Mouse (Mus musculus): Measurements from ENCODE around the gene 1700092M07Rik.

The 1700092M07Rik gene

DNA sequence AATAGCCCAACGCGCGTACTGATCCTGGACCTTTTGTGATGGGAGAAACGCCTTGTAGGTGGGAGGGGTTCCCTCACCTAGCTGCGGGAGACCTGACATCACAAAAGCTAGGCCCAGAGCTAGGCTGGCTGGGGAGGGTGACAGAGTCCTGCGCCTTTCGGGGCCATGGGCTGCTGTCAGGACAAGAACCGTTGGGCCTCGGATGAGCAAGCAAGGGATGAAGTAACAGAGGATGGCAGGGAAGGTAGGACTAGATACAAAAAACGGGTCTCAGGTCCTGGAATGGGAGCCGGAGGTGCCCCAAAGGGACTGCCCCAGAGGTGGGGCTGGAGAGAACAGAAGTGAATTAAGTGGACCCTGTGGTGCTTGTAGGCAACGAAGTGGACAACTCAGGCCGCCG, at the start of gene 1700092M07Rik:
TSS of gene 1700092M07Rik (plus strand) at position 116 of the 400 bp plus-strand sequence.
- peak; percentile 61 for DNase-seq (ENCODE audit: low spot score)

DNA sequence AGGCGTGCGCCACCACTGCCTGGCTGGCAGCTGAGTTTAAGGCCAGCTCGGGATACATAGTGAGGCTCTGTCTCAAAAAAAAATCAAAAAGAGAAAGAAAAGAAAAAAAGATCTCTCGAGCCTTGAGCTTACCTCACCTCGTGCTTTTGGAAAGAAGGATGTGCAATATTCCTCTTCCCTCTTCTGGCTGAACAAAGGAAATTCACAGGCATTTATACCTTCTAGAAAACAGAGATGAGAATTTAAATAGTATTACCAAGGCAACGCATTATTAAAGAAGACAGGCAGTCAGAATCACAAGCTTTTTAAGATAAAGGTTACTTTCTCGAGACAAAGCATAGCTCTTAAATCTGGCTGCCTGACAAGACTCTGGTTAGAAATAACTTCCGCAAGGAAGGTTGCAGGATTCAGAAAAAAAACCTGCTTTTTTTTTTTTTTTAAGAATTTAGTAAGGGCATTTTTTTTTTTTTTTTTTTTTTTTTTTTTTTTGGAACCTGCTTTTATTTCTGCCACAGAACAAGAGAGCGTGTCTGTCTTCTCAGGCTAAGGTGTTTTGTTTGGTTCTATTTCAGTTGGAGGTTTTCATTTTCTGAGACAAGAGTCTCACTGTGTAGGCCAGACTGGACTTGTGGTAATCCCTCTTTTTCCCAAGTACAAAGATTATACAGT, 48.5 kb upstream of the 1700092M07Rik start:
- no peak for DNase-seq (ENCODE audit: low spot score)

DNA sequence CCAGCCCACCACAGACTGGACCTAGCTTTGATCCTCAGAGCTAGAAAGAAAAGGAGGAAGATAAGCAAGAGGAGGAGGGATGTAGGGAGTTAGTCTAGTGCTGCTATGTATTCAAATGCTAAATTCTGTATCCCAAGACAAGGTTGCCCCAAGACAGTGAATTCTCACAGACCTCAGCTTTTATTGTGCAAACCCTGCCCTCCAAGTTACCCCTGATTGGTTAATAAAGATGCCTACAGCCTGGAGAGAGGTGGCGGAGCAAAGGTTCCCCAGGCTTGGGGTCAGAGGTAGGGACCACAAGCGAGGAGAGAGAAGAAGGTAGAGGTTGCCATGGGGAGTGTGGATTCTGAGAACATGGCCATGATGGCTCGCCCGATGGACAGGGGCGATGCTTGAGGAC, 47.8 kb upstream of the 1700092M07Rik start:
- DNase-seq (ENCODE audit: low spot score), result no peak

DNA sequence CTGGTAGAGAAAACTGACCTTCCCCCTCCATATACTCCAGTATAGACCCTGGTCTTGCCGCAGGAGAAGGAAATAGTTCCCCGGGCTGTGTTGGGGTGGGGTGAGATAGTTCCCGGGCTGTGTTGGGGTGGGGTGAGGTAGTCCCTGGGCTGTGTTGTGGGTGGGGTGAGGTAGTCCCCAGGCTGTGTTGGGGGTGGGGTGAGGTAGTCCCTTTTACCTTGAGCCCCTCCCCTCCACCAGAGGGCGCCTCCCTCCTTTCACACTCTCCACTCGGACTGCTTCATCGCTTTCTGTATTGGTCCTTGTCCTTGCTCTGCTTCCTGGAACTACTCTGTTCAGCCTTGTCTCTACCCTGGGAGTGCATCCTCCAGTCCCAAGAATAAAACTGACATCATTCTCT, 45.2 kb upstream of the 1700092M07Rik start:
- DNase-seq (ENCODE audit: low spot score), result peak; percentile 47

DNA sequence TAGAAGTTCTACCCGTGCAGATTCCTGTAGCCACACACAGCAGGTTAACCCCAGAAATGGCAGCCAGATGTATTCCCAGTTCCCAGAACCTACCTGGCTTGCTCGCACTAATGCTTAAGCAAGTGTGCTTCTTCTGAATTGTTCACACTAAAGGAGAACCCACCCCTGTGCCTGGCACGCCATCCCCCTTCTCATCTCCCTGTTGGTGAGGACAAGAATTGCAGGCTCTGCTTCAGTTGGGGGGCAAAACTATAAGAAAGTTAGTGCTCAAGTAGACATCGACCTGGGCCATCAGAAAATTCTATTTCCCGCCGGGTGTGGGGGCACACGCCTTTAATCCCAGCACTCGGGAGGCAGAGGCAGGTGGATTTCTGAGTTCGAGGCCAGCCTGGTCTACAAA, 40.9 kb upstream of the 1700092M07Rik start:
- DNase-seq (ENCODE audit: low spot score), result no peak

DNA sequence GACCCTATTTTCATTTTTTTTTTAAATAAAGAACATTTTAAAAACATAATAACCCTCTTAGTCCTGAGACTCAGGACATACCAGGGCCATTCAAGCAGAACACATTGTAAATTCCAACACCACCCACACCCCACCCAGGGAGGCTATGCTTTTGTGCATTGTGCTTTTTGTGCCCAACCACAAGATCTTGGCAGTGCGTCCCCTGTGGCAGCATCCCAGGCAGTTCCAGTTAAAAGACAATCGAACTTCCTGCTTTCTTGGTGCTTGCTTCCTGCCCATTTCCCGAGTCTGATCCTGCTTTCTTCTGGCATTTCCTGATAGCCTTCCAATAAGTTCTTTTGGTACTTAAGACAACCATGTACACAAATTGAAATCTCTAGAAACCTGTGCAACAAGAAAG, 38.1 kb upstream of the 1700092M07Rik start:
- no peak for DNase-seq (ENCODE audit: low spot score)

DNA sequence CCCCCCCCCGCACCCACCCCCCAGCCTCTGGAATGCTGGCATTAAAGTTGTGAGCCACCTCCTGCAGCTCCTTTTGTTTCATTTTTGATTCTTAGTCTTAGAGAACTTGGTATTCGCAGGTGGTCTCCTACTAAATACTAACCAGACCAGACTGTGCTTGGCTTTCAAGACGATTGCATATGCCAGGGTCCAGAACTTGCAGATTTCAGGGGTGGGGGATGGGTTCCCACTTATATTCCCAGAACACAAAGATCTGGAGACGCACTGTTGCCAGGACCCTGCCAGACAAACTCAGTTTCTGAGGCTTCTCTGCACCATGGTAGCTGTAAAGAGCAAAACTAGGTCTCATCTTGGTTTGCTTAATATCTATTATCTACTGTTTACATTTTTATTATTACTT, 36.9 kb upstream of the 1700092M07Rik start:
- no peak for DNase-seq (ENCODE audit: low spot score)

DNA sequence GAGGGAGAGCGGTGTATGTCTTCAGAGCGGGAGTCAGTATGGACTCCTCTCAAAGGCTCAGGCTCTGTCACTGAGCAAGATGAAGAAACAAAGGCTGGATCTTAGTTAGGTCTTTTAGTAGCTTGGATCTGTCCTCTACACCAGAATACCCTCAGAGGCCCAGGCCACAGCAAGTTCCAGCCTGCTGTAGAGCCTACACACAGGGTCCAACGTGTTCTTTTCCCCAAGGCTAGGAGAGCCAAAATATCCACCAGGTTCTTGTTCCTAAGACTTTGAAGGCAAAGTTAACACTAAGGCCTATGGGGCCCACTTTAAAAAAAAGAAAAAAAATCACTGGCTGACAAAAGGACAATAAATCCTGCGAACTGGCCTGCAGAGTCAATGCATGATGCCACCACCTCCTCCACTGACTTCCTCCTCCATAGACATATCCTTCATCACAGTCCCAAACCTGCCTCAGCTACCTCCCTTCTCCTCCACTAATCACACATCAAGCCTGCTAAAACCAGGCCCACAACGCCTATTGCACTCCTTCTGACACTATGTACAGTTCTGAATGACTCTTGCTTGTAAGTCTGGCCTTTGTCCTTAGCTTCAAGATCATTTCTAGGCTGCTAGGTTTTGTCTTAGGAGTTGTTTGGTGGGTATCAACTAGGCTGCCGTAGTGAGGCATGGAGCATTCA, 35.4 kb upstream of the 1700092M07Rik start:
- DNase-seq (ENCODE audit: low spot score), result no peak

DNA sequence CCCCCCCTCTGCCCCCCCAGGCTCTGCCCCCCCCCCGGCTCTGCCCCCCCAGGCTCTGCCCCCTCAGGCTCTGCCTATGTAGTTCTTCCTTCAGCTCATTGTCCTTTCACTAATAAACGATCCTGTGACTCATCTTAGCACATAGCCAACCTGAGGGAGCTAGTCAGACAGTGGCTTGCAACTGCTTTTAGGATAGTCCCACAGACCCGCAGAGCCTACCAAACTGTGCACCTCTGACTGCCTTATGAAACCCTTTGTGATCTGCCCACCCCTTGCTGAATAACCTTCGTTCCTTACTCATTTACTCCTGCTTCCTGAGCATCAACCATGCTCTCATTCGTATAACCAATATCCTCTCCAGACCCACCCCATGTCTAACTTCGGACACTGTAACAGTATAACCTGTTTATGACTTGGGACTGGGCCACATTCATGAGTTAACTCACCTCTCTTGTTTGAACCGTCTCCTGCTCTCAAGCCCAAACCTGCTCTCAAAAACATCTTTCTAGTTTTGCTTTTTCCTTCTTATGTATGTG, 34.3 kb upstream of the 1700092M07Rik start:
- no peak for DNase-seq (ENCODE audit: low spot score)

DNA sequence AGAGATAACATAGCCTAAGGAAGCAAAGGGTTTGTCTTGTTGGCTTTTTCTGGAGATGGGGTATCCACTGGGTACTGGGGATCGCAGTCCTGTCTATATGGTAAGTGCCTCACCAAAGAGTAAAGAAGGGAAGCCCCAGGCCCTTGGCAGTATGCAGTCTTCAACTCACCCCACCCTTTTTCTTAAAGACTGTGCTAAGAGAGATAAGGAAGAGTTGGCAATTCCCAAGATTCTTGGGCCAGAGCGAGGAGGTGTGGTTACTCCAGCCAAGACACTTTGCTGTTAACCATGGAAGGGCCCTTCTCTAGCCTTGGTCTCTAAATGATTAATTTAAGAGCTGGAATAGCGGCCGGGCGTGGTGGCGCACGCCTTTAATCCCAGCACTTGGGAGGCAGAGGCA, 33.6 kb upstream of the 1700092M07Rik start:
- DNase-seq (ENCODE audit: low spot score), result no peak

DNA sequence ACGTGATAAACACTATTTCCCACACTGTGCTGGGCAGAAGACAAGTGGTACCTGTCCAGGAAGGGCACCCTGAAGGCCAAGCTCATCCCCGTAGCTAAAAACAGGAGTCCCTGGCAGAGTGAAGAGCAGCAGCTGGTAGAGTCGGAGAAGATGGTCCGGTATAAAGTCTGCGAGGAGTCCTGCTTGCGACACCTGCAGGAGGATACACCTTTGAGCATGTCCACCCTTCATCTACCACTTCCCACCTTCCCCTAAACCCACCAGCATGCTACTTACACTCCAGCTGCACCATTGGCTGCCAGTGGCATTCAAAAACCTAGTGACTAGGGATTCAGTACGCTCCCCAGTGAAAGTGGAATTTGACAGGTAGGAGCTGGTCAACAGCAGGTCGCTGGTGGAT, 31.6 kb upstream of the 1700092M07Rik start:
- no peak for DNase-seq (ENCODE audit: low spot score)

DNA sequence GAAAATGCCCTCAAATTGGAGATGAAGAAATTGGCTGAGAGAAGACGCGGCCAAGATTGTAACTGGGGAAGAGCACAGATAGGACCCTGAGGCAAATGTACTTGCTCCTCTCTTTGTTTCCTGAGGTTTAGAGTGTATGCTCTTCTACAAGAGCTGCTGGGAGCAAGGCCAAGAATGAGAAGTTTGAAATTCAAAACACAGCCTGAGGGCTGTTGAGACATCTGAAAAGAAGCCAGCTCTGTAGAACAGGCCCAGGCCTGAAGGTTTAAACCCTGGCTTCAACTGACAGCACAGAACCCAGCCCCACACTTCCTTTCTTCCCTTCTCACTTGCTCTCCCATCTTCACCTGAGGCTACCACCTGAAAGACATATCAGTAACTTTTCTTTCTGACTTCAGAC, 30.5 kb upstream of the 1700092M07Rik start:
- DNase-seq (ENCODE audit: low spot score), result no peak

DNA sequence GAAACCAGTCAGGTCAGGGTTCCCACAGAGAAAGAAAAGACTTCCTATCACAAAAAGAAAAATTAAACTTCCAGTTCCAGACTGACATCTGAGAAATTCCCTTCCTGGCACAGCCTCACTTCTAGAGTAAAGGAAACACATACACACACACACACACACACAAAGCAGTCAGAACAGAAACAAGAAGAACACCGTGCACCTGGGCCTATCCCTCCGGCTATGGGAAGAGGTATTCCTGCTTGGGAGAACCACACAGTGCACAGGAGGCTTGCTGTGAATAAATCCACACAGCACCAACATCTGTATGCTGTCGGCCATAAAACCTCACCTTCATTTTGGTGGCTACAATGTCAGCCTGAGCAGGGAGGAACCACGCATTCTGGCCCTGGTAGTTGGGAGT, 29.0 kb upstream of the 1700092M07Rik start:
- no peak for DNase-seq (ENCODE audit: low spot score)

DNA sequence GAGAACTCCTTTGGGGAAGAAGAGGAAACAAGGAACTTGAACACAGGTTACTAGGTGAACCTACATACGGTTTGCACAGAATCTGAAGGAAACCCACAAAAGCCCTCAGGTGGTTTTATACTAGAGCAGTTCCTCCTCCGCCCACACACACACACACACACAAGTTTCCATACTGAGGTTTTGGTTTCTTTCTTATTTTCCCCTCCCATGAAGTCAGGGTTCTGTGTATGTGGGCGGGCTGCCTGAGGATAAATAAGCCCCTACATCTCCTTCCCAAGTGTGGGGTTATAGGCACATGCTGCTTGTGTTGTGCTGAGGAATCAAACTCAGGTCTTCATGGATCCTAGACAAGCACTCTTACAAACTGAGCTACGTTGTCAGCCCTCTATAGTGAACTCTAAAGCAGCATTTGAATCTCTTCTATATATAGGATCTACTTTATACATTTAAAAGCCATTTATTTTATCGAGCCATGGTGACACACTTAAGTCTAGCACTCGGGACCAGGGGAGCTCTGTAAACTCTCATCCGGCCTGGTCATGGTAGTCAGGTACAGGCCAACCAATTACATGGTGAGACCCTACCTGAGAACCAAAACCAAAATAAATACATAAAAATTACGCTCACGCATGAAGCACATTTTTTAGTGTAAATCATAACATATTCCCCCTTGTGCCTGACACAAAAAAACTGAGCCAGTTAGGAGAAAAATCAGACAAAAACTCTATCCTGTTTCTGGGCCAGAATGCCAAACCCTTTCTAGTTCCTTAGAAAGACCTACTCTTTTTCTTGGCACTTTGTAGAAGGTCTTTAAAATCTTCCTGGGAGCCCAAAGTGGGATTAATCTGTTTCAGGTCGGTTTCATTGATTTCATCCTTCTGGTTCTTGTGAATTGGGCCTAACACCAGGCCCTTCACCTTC, 28.3 kb upstream of the 1700092M07Rik start:
- no peak for DNase-seq (ENCODE audit: low spot score)

DNA sequence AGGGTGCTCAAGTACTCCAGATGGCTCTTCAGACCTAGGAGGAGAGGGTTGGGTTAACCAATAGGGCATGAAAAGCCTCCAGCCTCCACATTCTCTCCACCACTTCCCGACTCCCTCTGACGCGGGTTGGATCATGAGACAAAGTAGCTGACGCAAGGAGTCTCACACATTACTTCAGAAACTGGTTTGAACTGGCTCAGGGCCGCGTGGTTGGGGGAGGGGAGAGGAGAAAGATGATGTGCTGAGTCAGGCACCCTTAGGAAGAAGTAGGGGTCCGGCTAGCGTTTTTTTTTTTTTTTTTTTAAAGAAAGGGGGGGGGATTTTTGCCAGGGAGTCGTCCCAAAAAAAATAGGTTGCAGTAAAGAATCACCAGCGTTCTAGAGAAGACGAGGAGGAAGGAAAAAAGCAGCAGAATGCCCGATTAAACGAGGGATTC, 27.6 kb upstream of the 1700092M07Rik start:
- DNase-seq (ENCODE audit: low spot score), result peak; percentile 92

DNA sequence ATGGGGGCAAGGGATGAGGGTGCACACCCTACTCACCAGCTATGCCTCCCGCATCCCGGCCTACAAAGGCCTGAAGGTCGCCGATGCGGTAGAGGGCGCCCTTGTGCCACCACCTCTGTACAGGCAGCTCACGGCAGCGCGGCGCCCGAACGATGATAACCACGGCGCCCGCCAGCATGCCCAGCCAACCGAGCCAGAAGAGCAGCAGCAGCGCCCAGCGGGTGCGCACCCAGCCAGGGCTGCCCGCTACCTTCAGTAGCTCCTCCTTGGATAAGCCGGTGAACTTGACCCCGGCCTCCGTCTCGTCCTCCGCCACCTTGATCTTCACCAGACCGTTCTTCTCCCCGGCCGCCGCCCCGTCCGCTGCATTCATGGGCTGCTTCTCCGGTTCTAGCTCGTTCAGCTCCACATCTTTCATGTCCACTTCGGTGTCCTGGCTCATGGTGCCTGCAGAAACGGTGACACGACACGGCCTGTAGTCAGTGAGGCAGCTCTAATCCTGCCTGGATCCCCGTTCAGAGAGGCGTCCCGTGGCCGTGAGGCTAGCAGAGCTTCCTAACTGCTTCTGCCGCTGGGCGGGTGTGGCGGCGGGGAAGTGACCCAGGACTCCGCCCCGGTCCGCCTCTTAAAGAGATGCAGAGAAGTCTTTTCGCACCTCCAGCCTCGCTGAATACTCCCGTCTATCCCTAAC, 27.1 kb upstream of the 1700092M07Rik start:
- DNase-seq (ENCODE audit: low spot score), result peak; percentile 91

DNA sequence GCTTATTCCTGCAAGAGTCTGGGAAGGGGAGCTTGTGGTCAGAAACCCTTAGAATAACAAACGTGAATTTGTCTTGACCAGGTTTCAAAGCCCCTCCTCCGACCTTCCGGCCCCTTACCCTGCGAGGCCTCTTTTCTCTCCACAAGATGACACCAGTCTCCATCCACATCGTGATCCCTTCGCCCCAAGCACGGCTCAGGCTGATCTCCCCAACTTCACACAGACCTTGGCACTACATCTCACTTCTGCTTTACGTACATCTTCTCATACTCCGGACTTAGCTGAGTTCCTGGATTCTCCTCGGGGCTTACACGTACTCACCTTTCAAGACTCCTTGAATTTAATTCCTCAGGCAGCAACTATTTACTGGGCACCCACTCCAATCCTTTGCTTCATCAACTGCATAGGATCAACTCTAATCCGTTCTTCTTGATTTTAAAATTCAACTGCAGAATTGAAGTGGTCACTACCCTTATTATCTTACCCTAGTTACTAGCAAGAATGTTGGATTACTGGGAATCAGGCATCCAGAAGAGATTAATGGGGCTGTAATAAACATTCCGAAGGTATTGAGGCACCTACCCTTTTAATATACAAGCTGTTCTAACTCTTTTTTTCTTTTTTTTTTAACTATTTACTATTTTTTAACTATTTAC, 26.4 kb upstream of the 1700092M07Rik start:
- DNase-seq (ENCODE audit: low spot score), result no peak

DNA sequence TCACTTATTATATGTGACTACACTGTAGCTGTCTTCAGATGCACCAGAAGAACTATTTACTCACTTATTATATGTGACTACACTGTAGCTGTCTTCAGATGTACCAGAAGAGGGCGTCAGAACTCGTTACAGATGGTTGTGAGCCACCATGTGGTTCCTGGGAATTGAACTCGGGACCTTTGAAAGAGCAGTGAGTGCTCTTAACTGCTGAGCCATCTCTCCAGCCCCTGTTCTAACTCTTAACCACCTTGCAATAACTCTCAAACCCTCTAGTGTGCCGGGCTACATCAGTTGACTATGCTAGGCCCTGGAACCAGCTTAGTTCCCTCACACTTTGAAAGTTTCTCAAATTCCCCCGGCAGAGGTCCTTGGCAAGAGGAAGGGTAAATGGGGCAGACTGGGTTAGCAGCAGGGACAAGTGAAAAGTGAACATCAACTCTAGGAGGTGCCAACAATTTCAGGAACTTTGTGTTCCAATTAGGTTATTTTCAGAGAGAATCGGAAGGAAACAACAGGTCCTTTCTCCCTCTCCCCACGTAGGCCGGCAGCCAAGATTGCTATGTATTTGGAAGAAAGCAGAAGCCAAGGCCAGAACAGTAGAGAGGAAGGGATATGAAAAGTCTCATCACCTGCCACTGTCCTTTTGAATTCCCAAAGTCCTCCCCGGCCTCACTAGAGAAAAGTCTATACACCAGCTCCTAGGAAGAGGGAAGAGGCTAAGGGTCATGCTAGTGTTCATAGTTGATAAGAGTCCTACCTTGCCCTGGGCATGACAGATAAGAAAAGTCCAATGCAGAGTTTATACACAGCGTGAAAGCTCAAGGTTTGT, 25.7 kb upstream of the 1700092M07Rik start:
- DNase-seq (ENCODE audit: low spot score), result peak; percentile 64

DNA sequence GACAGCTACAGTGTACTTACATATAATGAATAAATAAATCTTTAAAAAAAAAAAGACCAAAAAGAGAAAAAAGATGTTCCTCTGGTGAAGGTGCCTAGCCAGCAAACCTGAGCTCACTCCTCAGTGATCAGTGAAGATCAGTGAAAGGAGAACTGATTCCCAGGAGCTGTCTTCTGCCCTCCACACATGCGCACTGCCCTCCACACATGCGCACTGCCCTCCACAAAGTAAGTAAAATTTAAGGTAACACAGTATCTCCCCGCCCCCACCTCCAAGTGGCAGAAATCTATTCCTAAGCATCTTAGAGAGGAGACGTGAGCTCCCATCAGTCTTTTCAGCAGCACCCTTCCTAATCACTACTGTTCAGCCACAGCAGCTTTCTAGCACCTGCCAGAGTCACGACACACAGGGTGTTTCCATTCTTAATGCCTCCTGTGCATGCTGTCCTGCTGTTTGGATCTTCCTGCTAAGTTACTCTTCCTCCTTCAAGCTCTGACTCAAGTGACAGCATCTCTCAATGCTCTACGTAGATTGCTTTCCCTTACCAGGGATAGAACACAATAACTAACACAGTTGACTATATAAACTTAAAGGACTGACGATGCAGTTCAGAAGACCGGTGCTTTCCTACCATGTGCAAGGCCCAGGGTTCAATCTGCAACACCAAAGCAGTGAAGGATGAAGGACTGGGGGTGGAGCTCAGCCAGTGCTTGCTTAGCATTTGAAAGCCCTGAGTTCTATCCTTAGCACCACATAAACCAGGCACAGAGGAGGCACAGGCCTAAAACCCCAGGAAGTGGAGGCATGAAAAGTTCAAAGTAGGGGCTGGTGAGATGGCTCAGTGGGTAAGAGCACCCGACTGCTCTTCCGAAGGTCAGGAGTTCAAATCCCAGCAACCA, 24.4 kb upstream of the 1700092M07Rik start:
- DNase-seq (ENCODE audit: low spot score), result no peak

Data from yolk sac, embryonic 10.5 days (tissue).